Mouse (Mus musculus) MEL (cell line): ENCODE data around the gene Cmtm2a. TPM values are rescaled to one million over a fixed set of nuclear protein-coding genes. Genes with fewer than 3 reads are reported as not detected.

Experiments used
- DNase-seq: peaks from one replicate; pipeline ENCODE4 v3.0.0; 2011; ENCODE audit warnings: low read depth, low spot score
- H3K27ac ChIP-seq: 2 replicates; pipeline ENCODE4 v1.5.1; 2012; ENCODE audit warnings: low read depth, mild to moderate bottlenecking, control low read depth, low read length, moderate library complexity; ENCODE audit not compliant: control insufficient read depth
- H3K27me3 ChIP-seq, 2 experiments: fragments of 150-350 bp in 1 of 2; sonication (generic) in 1 of 2; 2 replicates each; pipeline ENCODE4 v1.6.1; 2012; ENCODE audit warnings: low read length in 2 of 2, mild to moderate bottlenecking in 2 of 2, improper control_type of control experiment in 1 of 2, moderate library complexity in 1 of 2; ENCODE audit not compliant: insufficient read depth in 2 of 2, control insufficient read depth in 1 of 2
- H3K36me3 ChIP-seq, 2 experiments: 2 replicates each; pipeline ENCODE4 v1.6.1; 2012 to 2014; ENCODE audit warnings: low read length in 2 of 2, improper control_type of control experiment in 1 of 2, inconsistent platforms in 1 of 2, mild to moderate bottlenecking in 1 of 2; ENCODE audit not compliant: insufficient read depth in 2 of 2, control insufficient read depth in 1 of 2
- H3K4me1 ChIP-seq, 2 experiments: fragments of 150-350 bp in 1 of 2; sonication (generic) in 1 of 2; 2 replicates each; pipeline ENCODE4 v1.6.1; 2012; ENCODE audit warnings: low read length in 2 of 2, improper control_type of control experiment in 1 of 2, mild to moderate bottlenecking in 1 of 2; ENCODE audit not compliant: insufficient read depth in 2 of 2, control insufficient read depth in 1 of 2
- H3K4me3 ChIP-seq, 2 experiments: fragments of 150-350 bp in 1 of 2; sonication (generic) in 1 of 2; 2 replicates each; pipeline ENCODE4 v1.5.1; 2012; ENCODE audit warnings: low read depth in 2 of 2, low read length in 2 of 2, mild to moderate bottlenecking in 2 of 2, moderate library complexity in 2 of 2, control low read depth in 1 of 2, improper control_type of control experiment in 1 of 2; ENCODE audit not compliant: control insufficient read depth in 1 of 2, insufficient read depth in 1 of 2
- H3K79me2 ChIP-seq: 2 replicates; pipeline ENCODE4 v1.6.1; 2012; ENCODE audit warnings: mild to moderate bottlenecking, low read length, moderate library complexity; ENCODE audit not compliant: control insufficient read depth, poor library complexity, insufficient read depth
- H3K9ac ChIP-seq: 2 replicates; pipeline ENCODE4 v1.6.1; 2012; ENCODE audit warnings: low read depth, mild to moderate bottlenecking, control low read depth, low read length, moderate library complexity; ENCODE audit not compliant: control insufficient read depth, poor library complexity, severe bottlenecking
- H3K9me3 ChIP-seq: fragments of 150-350 bp; sonication (generic); replicated peaks from 2 replicates; pipeline ENCODE4 v1.6.1; 2012; ENCODE audit warnings: mild to moderate bottlenecking, low read length, improper control_type of control experiment, moderate library complexity; ENCODE audit not compliant: insufficient read depth
- BHLHE40 ChIP-seq: IDR thresholded peaks from 2 replicates; pipeline ENCODE4 v1.6.1; 2012; ENCODE audit warnings: low read depth, mild to moderate bottlenecking, inconsistent platforms, low read length, improper control_type of control experiment, borderline replicate concordance
- CHD1 ChIP-seq: IDR thresholded peaks from 2 replicates; pipeline ENCODE4 v1.6.1; 2012; ENCODE audit warnings: low read depth, mild to moderate bottlenecking, inconsistent platforms, low read length, improper control_type of control experiment
- CHD2 ChIP-seq: IDR thresholded peaks from 2 replicates; pipeline ENCODE4 v1.6.1; 2011; ENCODE audit warnings: low read length, improper control_type of control experiment
- E2F4 ChIP-seq: IDR thresholded peaks from 2 replicates; pipeline ENCODE4 v1.6.1; 2011; ENCODE audit warnings: low read depth, low read length, improper control_type of control experiment, borderline replicate concordance
- EP300 ChIP-seq, 2 experiments: IDR thresholded peaks; 2 replicates each; pipeline ENCODE4 v1.6.1; 2011; ENCODE audit warnings: improper control_type of control experiment in 2 of 2, low read length in 2 of 2, low read depth in 1 of 2, mild to moderate bottlenecking in 1 of 2
- ETS1 ChIP-seq: IDR thresholded peaks from 2 replicates; pipeline ENCODE4 v1.6.1; 2012; ENCODE audit warnings: low read depth, mild to moderate bottlenecking, inconsistent platforms, low read length, improper control_type of control experiment, moderate library complexity
- GATA1 ChIP-seq: IDR thresholded peaks from 2 replicates; pipeline ENCODE4 v1.6.1; 2011; ENCODE audit warnings: low read depth, low read length, improper control_type of control experiment
- HCFC1 ChIP-seq: IDR thresholded peaks from 2 replicates; pipeline ENCODE4 v1.6.1; 2012; ENCODE audit warnings: low read depth, mild to moderate bottlenecking, inconsistent platforms, low read length, improper control_type of control experiment, moderate library complexity
- JUND ChIP-seq: IDR thresholded peaks from 2 replicates; pipeline ENCODE4 v1.6.1; 2011; ENCODE audit warnings: low read depth, mild to moderate bottlenecking, improper control_type of control experiment, low read length
- KAT2A ChIP-seq: conservative IDR thresholded peaks from 2 replicates; pipeline ENCODE4 v1.6.1; 2012; ENCODE audit warnings: low read depth, low read length, improper control_type of control experiment, inconsistent platforms
- MAFK ChIP-seq: IDR thresholded peaks from 2 replicates; pipeline ENCODE4 v1.6.1; 2011; ENCODE audit warnings: low read depth, mild to moderate bottlenecking, low read length, improper control_type of control experiment, borderline replicate concordance
- MYB ChIP-seq: IDR thresholded peaks from 2 replicates; pipeline ENCODE4 v1.6.1; 2011; ENCODE audit warnings: mild to moderate bottlenecking, low read depth, low read length, improper control_type of control experiment
- MYC ChIP-seq: IDR thresholded peaks from 2 replicates; pipeline ENCODE4 v1.6.1; 2011; ENCODE audit warnings: low read depth, mild to moderate bottlenecking, low read length, improper control_type of control experiment, moderate library complexity
- NRF1 ChIP-seq: IDR thresholded peaks from 2 replicates; pipeline ENCODE4 v1.6.1; 2014; ENCODE audit warnings: low read depth, mild to moderate bottlenecking, inconsistent platforms, low read length, improper control_type of control experiment, moderate library complexity; ENCODE audit not compliant: poor library complexity, insufficient read depth, severe bottlenecking
- POLR2A ChIP-seq, 2 experiments: IDR thresholded peaks; 2 replicates each; pipeline ENCODE4 v1.6.1; 2011 to 2012; ENCODE audit warnings: low read length in 2 of 2, mild to moderate bottlenecking in 2 of 2, control low read depth in 1 of 2, improper control_type of control experiment in 1 of 2, low read depth in 1 of 2, moderate library complexity in 1 of 2; ENCODE audit not compliant: control insufficient read depth in 1 of 2, insufficient read depth in 1 of 2, poor library complexity in 1 of 2
- POLR2AphosphoS5 ChIP-seq: IDR thresholded peaks from 2 replicates; pipeline ENCODE4 v1.6.1; 2012; ENCODE audit warnings: low read depth, borderline replicate concordance, mild to moderate bottlenecking, inconsistent platforms, low read length, moderate library complexity, mixed read lengths
- SIN3A ChIP-seq: IDR thresholded peaks from 2 replicates; pipeline ENCODE4 v1.6.1; 2012; ENCODE audit warnings: low read length, improper control_type of control experiment, inconsistent platforms
- SMC3 ChIP-seq: IDR thresholded peaks from 2 replicates; pipeline ENCODE4 v1.6.1; 2011; ENCODE audit warnings: low read depth, low read length, improper control_type of control experiment
- TAL1 ChIP-seq: IDR thresholded peaks from 2 replicates; pipeline ENCODE4 v1.6.1; 2012; ENCODE audit warnings: mild to moderate bottlenecking, inconsistent platforms, low read length, moderate library complexity, mixed read lengths
- TBP ChIP-seq: IDR thresholded peaks from 2 replicates; pipeline ENCODE4 v1.8.0; 2011; ENCODE audit warnings: low read depth, low read length, improper control_type of control experiment
- UBTF ChIP-seq: IDR thresholded peaks from 2 replicates; pipeline ENCODE4 v1.6.1; 2012; ENCODE audit warnings: low read depth, mild to moderate bottlenecking, inconsistent platforms, low read length, improper control_type of control experiment, moderate library complexity, borderline replicate concordance; ENCODE audit not compliant: insufficient read depth
- USF2 ChIP-seq, 2 experiments: IDR thresholded peaks; 2 replicates each; pipeline ENCODE4 v1.6.1; 2011 to 2012; ENCODE audit warnings: improper control_type of control experiment in 2 of 2, low read length in 2 of 2, borderline replicate concordance in 1 of 2, inconsistent platforms in 1 of 2, low read depth in 1 of 2, mild to moderate bottlenecking in 1 of 2; ENCODE audit not compliant: insufficient read depth in 1 of 2
- ZC3H11A ChIP-seq: IDR thresholded peaks from 2 replicates; pipeline ENCODE4 v1.6.1; 2012; ENCODE audit warnings: low read depth, mild to moderate bottlenecking, inconsistent platforms, low read length, improper control_type of control experiment
- ZKSCAN1 ChIP-seq: IDR thresholded peaks from 2 replicates; pipeline ENCODE4 v1.6.1; 2012; ENCODE audit warnings: low read depth, mild to moderate bottlenecking, inconsistent platforms, low read length, improper control_type of control experiment, moderate library complexity
- ZNF384 ChIP-seq: IDR thresholded peaks from 2 replicates; pipeline ENCODE4 v1.6.1; 2012; ENCODE audit warnings: low read depth, mild to moderate bottlenecking, inconsistent platforms, low read length, improper control_type of control experiment
- polyA plus RNA-seq, 2 experiments: library from polyadenylated mRNA; stranded (reverse) in 1 of 2; unstranded in 1 of 2; fragments of >175 nt in 1 of 2; fragments of >200 nt in 1 of 2; gene quantifications; 2 replicates each; pipeline versions ENCODE4 v1.2.1 to v1.2.4; 2012; ENCODE audit warnings: low replicate concordance in 2 of 2, low read depth in 1 of 2; ENCODE audit not compliant: insufficient read length in 2 of 2, insufficient read depth in 1 of 2, missing spikeins in 1 of 2
- total RNA-seq: library from RNA; depleted of rRNA; stranded (reverse); fragments of 300-350 nt; gene quantifications from 2 replicates; pipeline ENCODE4 v1.2.3, GENCODE M21; 2012

The Cmtm2a gene
- total and polyA plus RNA-seq, 3 experiments, result not detected

DNA sequence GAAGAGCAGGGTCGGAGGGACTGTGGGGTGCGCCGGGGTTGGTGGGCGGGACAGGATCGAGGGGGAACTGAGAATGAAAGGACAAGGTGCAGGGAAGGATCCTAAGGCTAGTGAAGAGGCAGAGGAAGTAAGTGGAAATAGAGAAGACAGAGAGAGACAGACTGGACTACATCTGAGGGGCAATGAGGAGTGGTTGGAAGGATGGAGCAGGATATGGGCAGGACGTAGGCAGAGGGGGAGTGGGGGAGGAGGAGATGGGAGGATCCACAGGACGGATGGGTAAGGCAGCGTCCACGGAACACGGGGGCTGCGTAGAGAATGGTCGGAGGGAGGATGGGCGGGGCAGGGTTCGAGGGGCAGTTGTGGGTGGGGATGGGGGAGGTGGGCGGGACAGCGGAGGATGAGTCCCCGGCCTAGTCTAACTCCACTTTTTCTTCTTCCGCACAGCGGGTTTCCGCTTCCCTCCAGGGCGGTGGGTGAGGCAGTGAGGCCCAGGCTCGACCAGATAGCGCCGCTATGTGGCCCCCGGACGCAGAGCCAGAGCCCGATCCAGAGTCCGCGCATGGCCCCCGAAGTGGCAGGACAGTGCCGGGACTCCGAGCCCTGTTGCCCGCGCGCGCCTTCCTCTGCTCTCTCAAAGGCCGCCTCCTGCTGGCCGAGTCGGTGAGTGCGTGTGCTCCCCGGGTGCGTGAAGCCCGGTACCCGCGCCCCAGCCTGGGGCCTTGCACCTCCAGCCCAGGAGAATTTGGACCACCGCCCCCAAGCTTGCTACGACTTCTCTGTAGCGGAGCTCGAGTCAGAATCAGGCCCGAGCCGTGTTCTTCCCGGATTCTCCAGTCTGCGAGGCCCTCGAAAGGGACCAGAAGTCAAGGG lies 47.5 kb upstream of the Cmtm2a start (continued):
- no peak for TF ChIP-seq MAFK
- no peak for TF ChIP-seq UBTF
- peak; percentile 40; the same call in 1 of the 2 replicates for TF ChIP-seq MYC
- TF ChIP-seq TAL1, result no peak
- TF ChIP-seq MYB, result no peak
- TF ChIP-seq JUND, result no peak
- no peak for TF ChIP-seq GATA1
- no peak for TF ChIP-seq TBP
- peak; percentile 70 for TF ChIP-seq HCFC1
- no peak for TF ChIP-seq BHLHE40
- no peak for TF ChIP-seq E2F4
- TF ChIP-seq SMC3, result peak; percentile 28
- TF ChIP-seq SIN3A, result peak; percentile 46; the same call in 1 of the 2 replicates
- no peak; the same call in 1 of the 2 replicates for TF ChIP-seq KAT2A

DNA sequence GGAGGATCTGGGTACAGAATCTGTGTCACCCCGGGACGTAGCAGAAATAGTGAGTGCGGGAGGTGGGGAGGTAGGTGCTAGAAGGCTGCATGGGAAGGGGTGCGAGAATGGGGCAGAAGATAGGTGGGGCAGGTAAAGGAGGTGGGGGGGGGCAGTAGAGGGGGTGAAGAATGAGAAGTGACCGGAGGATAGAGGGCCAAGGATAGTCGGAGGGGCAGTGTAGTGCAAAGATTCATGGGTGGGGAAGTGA lies 46.9 kb upstream of the Cmtm2a start:
- Histone ChIP-seq H3K9ac (peak overlapping the region; percentile 76), H3K36me3 (peaks cover 0 to 9% of the 10 kb centered on the region in 2 experiments; a peak in 2 of 4 replicates), H3K79me2 (peaks cover 10% of the 10 kb centered on the region), H3K4me1 (peaks cover 0 to 7% of the 10 kb centered on the region in 2 experiments; a peak in 2 of 4 replicates), H3K9me3 (no peaks in the 10 kb centered on the region), H3K27ac (peak overlapping the region; percentile 66; the same call in 1 of the 2 replicates), H3K4me3 (peak overlapping the region; percentile 59 to 90), H3K27me3 (no peaks in the 10 kb centered on the region)
- DNase-seq, result peak; percentile 44
- TF ChIP-seq TAL1 (no peak), EP300 (IDR thresholded peaks at IDR 0.05; ENCODE audit: low read depth in 1 of 2, low read length in 2 of 2) (no peak), POLR2AphosphoS5 (no peak), E2F4 (no peak), CHD1 (no peak), GATA1 (no peak), CHD2 (no peak), UBTF (no peak), HCFC1 (no peak), MYB (no peak), ZC3H11A (no peak), NRF1 (no peak), ZNF384 (no peak), KAT2A (no peak), POLR2A (IDR thresholded peaks at IDR 0.05; ENCODE audit: control insufficient read depth in 1 of 2, insufficient read depth in 1 of 2, low read depth in 1 of 2, low read length in 2 of 2, poor library complexity in 1 of 2) (no peak), ZKSCAN1 (no peak), ETS1 (no peak), USF2 (IDR thresholded peaks at IDR 0.05; ENCODE audit: borderline replicate concordance in 1 of 2, insufficient read depth in 1 of 2, low read depth in 1 of 2, low read length in 2 of 2) (no peak)
